Mouse (Mus musculus) T-helper 1 cell (primary cell): ENCODE measurements at regions not wholly inside any gene's neighbourhood (a gene's known extent, or its start where the extent isn't known, plus 50 kb on each side); places are given as distances from the start of the nearest gene placed in this dataset.

Experiments
- in situ Hi-C: fragments of 300-600 bp; cut with MboI, MseI; formaldehyde crosslinking; loops from one replicate; pipeline ENCODE4 v1.15.1; 2025; ENCODE audit warnings: high pct_unique_total_duplicates

DNA sequence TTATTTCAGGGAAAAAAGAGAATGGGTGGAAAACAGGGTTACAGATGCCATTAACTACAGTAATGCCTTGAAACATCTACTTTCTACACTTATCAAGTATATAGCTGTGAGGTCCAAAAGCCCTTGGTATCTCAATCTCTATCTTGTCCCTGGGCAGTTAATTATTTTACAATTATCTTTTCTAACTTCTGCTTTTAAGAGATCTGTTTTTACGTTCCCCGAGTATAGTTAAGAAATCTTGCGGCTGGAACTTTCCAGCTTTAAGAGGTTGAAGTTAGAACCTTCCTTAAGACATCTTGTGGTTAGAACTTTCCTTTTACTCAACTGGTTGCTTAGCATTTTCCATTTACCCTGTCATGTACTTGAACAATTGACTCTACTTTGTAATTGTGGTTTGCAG, 1275.0 kb upstream of the Alcam start:
- in situ Hi-C loops: loop anchor here (10.0 kb wide), 1 partner anchor 1556 kb away; no protein-coding TSS in a partner anchor
